Mouse (Mus musculus) liver (tissue): Measurements from ENCODE around the gene Tnfrsf18.

ENCODE experiments used
- DNase-seq: peaks from one replicate; pipeline ENCODE4 v3.0.0-alpha.2; 2020; ENCODE audit warnings: mixed read lengths

Gene Tnfrsf18

GRCm38 (mm10) chr4:156033476-156034119 is 7.6 kb downstream of the Tnfrsf18 start:
- peak; percentile 47 for DNase-seq

GRCm38 (mm10) chr4:156034301-156034700 is 8.3 kb downstream of the Tnfrsf18 start:
- DNase-seq, result no peak

- no peak for DNase-seq
These were observed 8.9 kb downstream of the Tnfrsf18 start for GRCm38 (mm10) chr4:156034901-156035300.

GRCm38 (mm10) chr4:156044754-156045153 is 18.8 kb downstream of the Tnfrsf18 start:
- DNase-seq, result no peak

- DNase-seq, result no peak
These were observed 23.8 kb downstream of the Tnfrsf18 start for GRCm38 (mm10) chr4:156049779-156050178.

GRCm38 (mm10) chr4:156050391-156050980 is 24.5 kb downstream of the Tnfrsf18 start:
- DNase-seq, result no peak

- DNase-seq, result no peak
These were observed 27.1 kb downstream of the Tnfrsf18 start for GRCm38 (mm10) chr4:156053113-156053512.

GRCm38 (mm10) chr4:156054130-156054529 is 28.2 kb downstream of the Tnfrsf18 start:
- DNase-seq, result no peak

- DNase-seq, result peak; percentile 2
These were observed 28.6 kb downstream of the Tnfrsf18 start for GRCm38 (mm10) chr4:156054606-156055005.

GRCm38 (mm10) chr4:156055173-156055572 is 29.2 kb downstream of the Tnfrsf18 start:
- no peak for DNase-seq

GRCm38 (mm10) chr4:156057702-156058101 is 31.7 kb downstream of the Tnfrsf18 start:
- DNase-seq, result no peak

GRCm38 (mm10) chr4:156058826-156059225 is 32.9 kb downstream of the Tnfrsf18 start:
- DNase-seq, result no peak

- no peak for DNase-seq
These were observed 33.3 kb downstream of the Tnfrsf18 start, which contains the start of gene Ttll10 for GRCm38 (mm10) chr4:156059261-156059660. Gene Ttll10, minus strand, starts transcription at chr4:156059414.

GRCm38 (mm10) chr4:156059713-156060112 is 33.7 kb downstream of the Tnfrsf18 start:
- no peak for DNase-seq

- no peak for DNase-seq
These were observed 38.0 kb downstream of the Tnfrsf18 start for GRCm38 (mm10) chr4:156063861-156064509.

- DNase-seq, result no peak
These were observed 38.5 kb downstream of the Tnfrsf18 start for GRCm38 (mm10) chr4:156064510-156064897.

- DNase-seq, result no peak
These were observed 39.4 kb downstream of the Tnfrsf18 start for GRCm38 (mm10) chr4:156065156-156065894.

- no peak for DNase-seq
These were observed 41.4 kb downstream of the Tnfrsf18 start for GRCm38 (mm10) chr4:156067256-156067949.

- DNase-seq, result no peak
These were observed 43.7 kb downstream of the Tnfrsf18 start for GRCm38 (mm10) chr4:156069701-156070100.

- DNase-seq, result no peak
These were observed 44.3 kb downstream of the Tnfrsf18 start for GRCm38 (mm10) chr4:156070276-156070675.

- DNase-seq, result no peak
These were observed 44.8 kb downstream of the Tnfrsf18 start for GRCm38 (mm10) chr4:156070716-156071115.

- DNase-seq, result no peak
These were observed 51.0 kb downstream of the Tnfrsf18 start for GRCm38 (mm10) chr4:156076911-156077382.
